Mouse (Mus musculus) C2C12 (cell line): Measurements from ENCODE around the gene Gse1.

ENCODE experiments used
- CTCF ChIP-seq: IDR thresholded peaks from one replicate; pipeline ENCODE4 v1.5.1; 2011; ENCODE audit not compliant: control insufficient read depth, insufficient read depth, insufficient read length
- MYOG ChIP-seq: IDR thresholded peaks from one replicate; pipeline ENCODE4 v1.6.1; 2011; ENCODE audit not compliant: control insufficient read depth, insufficient read length; ENCODE audit errors: extremely low read depth

- TF ChIP-seq CTCF: no peak
- no peak for TF ChIP-seq MYOG
Observed at GRCm38 (mm10) chr8:120489771-120490281, 261.6 kb downstream of the Gse1 start.
